Mouse (Mus musculus) embryonic fibroblast, embryonic 13.5 days (primary cell): ENCODE data around the gene Rai14. TPM values are rescaled to one million over a fixed set of nuclear protein-coding genes. Genes with fewer than 3 reads are reported as not detected.

Source experiments
- H3K27ac ChIP-seq: 2 replicates; pipeline ENCODE4 v1.5.1; 2012; ENCODE audit warnings: low read length, control low read depth, inconsistent platforms; ENCODE audit not compliant: insufficient read depth
- H3K4me1 ChIP-seq: 2 replicates; pipeline ENCODE4 v1.6.1; 2011; ENCODE audit warnings: low read length; ENCODE audit not compliant: control insufficient read depth, insufficient read depth
- H3K4me3 ChIP-seq: 2 replicates; pipeline ENCODE4 v1.5.1; 2011; ENCODE audit warnings: mild to moderate bottlenecking, control low read depth, low read length; ENCODE audit not compliant: insufficient read depth
- CTCF ChIP-seq: IDR thresholded peaks from 2 replicates; pipeline ENCODE4 v1.5.1; 2011; ENCODE audit warnings: mild to moderate bottlenecking, control low read depth, low read length, moderate library complexity, borderline replicate concordance; ENCODE audit not compliant: insufficient read depth
- POLR2A ChIP-seq: IDR thresholded peaks from 2 replicates; pipeline ENCODE4 v1.6.1; 2011; ENCODE audit warnings: low read depth, mild to moderate bottlenecking, control low read depth, low read length, moderate library complexity
- polyA plus RNA-seq: library from polyadenylated mRNA; stranded (reverse); fragments of >200 nt; gene quantifications from 2 replicates; pipeline ENCODE4 v1.2.4, GENCODE M21; 2011; ENCODE audit warnings: low read depth; ENCODE audit not compliant: missing spikeins, insufficient read length

Gene Rai14
- polyA plus RNA-seq, 1 experiment, result 136 TPM

- H3K27ac ChIP-seq, result no peak overlapping the region
- TF ChIP-seq CTCF (no peak), POLR2A (no peak)
- H3K4me1 ChIP-seq, result peaks cover 32% of the 10 kb centered on the region
- no peak overlapping the region for H3K4me3 ChIP-seq
Observed at GRCm38 (mm10) chr15:10675801-10676200, 38.6 kb downstream of the Rai14 start.

- TF ChIP-seq POLR2A (no peak), CTCF (no peak)
- H3K4me1 ChIP-seq, result peaks cover 20% of the 10 kb centered on the region
Observed at GRCm38 (mm10) chr15:10672880-10673279, 41.5 kb downstream of the Rai14 start.

DNA sequence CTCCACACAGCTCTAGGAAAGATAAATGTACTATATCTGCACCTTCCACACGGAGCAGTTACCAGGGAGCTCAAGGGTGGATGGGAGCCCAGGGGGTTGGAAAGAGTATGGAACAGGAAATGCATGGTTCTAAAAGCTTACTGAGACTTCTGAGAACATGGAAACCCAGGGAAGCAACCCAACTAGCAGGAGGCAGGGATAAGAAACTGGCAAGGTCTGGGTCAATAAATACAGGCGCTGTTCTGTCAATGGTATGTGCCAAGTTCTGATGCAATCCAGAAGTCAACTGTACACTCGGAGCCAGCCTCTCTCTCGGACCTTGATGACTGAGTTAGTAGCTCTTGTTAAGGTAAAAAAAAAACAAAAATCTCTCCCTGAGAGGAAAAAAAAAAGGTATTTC, 42.6 kb downstream of the Rai14 start:
- TF ChIP-seq CTCF (no peak), POLR2A (no peak)
- Histone ChIP-seq H3K4me3 (no peak overlapping the region), H3K4me1 (peaks cover 22% of the 10 kb centered on the region), H3K27ac (peak overlapping the region; percentile 84)

More at GRCm38 (mm10) chr15:10672880-10673279, 41.5 kb downstream of the Rai14 start:
- H3K27ac ChIP-seq, result peak overlapping the region; percentile 84
- no peak overlapping the region for H3K4me3 ChIP-seq

GRCm38 (mm10) chr15:10670107-10670506, 44.3 kb downstream of the Rai14 start:
- Histone ChIP-seq H3K27ac (0 out of 2 replicates have a peak overlapping the region, but pooled peaks have one; percentile 4), H3K4me1 (peaks cover 22% of the 10 kb centered on the region), H3K4me3 (no peak overlapping the region)
- TF ChIP-seq POLR2A, result no peak

DNA sequence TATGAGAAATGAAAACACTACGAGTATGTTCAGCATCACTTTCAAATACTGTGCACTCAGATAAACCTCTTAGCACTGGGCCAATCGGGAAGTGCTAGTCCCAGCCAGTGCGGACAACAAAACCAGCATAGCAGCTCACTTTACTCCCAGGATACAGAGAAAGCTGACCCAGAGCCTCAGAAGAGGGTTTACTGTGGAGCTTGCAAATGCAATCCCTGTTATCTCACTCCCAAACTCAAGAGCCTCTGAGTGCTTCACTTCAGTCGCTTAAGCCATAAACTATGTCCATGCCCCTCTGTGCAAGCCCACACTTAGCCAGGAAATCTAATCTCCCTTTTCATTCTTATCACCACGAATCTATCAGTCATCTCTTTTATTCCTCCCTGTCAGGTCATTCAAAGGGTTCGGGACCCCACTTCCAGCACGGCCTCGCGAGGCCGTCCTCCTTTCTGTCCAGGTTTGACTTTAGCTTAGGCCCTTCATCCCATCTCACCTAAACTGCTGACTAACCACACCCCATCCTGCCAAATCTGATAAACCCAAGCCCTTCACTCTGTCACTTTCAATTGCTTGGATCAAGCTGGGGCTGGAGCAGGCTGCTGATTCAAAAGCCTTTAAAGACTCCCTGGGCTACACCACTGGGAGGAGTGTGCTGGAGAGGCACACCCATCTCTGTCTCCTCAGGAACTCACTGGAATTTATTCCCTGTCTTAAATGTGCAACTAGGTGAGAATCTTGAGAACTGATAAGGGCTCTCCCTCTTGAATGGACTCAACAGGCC, 46.1 kb downstream of the Rai14 start:
- no peak for TF ChIP-seq CTCF
- no peak for TF ChIP-seq POLR2A
- H3K27ac ChIP-seq, result no peak overlapping the region
- no peak overlapping the region for H3K4me3 ChIP-seq

DNA sequence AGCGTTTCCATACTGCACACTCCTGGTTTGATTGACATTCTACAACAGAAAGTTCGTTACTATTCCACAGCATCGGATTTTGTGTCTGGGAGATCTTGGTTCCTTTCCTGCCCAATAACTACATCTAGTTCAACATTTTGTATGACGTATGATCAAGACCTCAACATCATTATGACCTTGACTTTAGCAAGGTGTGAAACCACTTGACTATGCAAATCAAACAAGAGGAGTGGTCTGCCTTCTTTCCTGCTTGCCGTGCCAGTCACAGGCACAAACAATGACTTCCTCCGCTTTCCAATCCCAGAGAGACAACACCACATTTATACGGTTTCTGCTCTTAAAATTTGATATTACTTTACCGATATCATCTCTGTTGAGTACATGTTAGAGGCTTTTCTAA, 48.6 kb downstream of the Rai14 start:
- Histone ChIP-seq H3K4me3 (no peak overlapping the region), H3K27ac (no peak overlapping the region), H3K4me1 (peaks cover 16% of the 10 kb centered on the region)
- TF ChIP-seq CTCF (no peak), POLR2A (no peak)

More for the DNA sequence above, 46.1 kb downstream of the Rai14 start:
- peaks cover 21% of the 10 kb centered on the region for H3K4me1 ChIP-seq

DNA sequence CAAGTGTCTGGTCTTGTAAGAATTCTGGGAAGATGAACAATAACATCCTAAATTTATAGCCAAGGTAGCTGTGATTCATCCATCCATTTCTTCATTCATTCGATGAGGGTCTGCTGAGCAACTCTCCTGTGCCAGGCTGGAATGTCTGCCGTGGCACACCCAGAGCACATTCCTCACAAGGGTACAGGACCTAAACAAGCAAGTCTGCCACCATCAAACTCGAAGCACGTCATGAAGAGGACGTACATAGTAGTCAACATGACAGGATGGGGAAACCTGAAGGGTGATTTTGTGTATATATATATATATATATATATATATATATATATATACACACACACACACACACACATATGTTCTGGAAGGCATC, 49.9 kb downstream of the Rai14 start:
- Histone ChIP-seq H3K27ac (no peak overlapping the region), H3K4me3 (no peak overlapping the region), H3K4me1 (peaks cover 16% of the 10 kb centered on the region)
- TF ChIP-seq CTCF, result no peak
- no peak for TF ChIP-seq POLR2A

DNA sequence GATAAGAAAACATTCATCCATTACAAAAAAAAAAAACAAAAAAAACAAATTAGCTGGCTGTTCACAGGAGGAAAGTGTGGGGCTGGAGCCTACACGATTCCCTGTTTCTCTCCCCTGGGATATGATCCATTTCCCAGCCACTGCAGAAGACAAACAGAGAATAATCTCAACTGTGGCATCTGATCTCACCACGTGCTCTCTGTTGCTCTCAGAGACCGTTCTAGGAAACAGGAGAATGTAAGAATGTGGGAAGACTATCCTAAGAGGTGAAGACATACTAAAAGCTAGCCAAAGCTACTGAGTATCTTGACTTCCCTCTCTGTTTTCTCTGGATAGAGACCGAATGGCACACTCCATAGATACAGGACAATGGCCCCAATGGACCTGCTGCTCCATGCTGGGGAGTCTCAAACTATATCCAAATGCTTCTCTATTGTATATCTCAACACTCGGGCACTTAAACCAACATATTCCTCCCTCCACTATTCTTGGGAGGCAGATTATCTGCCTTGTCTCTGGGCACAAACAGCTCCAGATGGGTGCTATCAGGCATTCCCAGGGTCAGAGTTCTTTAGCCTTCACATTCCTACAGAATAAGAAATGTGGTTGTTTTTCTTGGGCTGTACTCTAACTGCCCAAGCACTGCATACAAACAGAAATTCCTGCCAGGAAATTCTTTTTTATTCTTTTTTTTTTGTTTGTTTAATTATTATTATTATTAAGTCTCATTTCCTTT, 50.5 kb downstream of the Rai14 start:
- peaks cover 12% of the 10 kb centered on the region for H3K4me1 ChIP-seq
- H3K4me3 ChIP-seq, result no peak overlapping the region
- TF ChIP-seq POLR2A, result no peak
- TF ChIP-seq CTCF, result no peak
- H3K27ac ChIP-seq, result peak overlapping the region; percentile 16; the same call in 1 of the 2 replicates

GRCm38 (mm10) chr15:10661961-10662606, 52.3 kb downstream of the Rai14 start:
- H3K4me3 ChIP-seq, result no peak overlapping the region
- H3K4me1 ChIP-seq, result peaks cover 9% of the 10 kb centered on the region
- TF ChIP-seq POLR2A (no peak), CTCF (no peak)
- H3K27ac ChIP-seq, result no peak overlapping the region
